Mouse (Mus musculus): Measurements from ENCODE around the gene Slc28a3.

DNA sequence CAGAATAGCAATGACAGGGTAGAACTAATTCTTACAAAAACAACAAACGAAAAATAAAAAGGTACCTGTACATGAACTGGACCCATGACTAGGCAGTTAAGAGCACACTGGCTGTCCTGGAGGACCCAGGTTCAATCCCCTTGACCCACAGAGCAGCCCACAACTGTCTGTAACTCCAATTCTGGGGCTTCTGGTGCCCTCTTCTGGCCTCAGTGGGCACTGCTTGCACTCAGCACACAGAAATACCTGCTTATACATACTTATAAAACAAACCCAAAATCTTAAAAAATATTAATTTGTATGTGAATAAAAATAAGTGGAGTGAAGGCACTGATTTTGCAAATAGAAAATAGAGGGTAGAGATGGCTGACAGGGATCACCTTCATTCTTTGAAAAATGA lies 54.7 kb downstream of the Slc28a3 start:
- TF ChIP-seq CTCF (IDR thresholded peaks at IDR 0.05; ENCODE audit: borderline replicate concordance, extremely low read depth, insufficient read depth, insufficient read length) (peak; percentile 45; the same call in 1 of the 2 replicates), POLR2A (IDR thresholded peaks at IDR 0.05; ENCODE audit: borderline replicate concordance, extremely low read depth, insufficient read depth, insufficient read length, poor library complexity, severe bottlenecking) (no peak)
